Mouse (Mus musculus): ENCODE data around the gene Odf2. TPM values are rescaled to one million over a fixed set of nuclear protein-coding genes. Genes with fewer than 3 reads are reported as not detected.

Odf2 gene
- 10 to 100 TPM; 35.4 to 36.0 TPM for total RNA-seq (2021)
- long read RNA-seq, experiment 1, transcript Odf2-204 (21 exons, 3,826 nt): major isoform, 14 of 30 reads
- long read RNA-seq, experiment 1, partial matches to known transcripts: 6 of 30 reads
- long read RNA-seq, experiment 1, other reads (novel, unspliced or antisense): 8 of 30 reads
- long read RNA-seq, experiment 2, partial matches to known transcripts: 3 of 13 reads
- long read RNA-seq, experiment 2, other reads (novel, unspliced or antisense): 7 of 13 reads

DNA sequence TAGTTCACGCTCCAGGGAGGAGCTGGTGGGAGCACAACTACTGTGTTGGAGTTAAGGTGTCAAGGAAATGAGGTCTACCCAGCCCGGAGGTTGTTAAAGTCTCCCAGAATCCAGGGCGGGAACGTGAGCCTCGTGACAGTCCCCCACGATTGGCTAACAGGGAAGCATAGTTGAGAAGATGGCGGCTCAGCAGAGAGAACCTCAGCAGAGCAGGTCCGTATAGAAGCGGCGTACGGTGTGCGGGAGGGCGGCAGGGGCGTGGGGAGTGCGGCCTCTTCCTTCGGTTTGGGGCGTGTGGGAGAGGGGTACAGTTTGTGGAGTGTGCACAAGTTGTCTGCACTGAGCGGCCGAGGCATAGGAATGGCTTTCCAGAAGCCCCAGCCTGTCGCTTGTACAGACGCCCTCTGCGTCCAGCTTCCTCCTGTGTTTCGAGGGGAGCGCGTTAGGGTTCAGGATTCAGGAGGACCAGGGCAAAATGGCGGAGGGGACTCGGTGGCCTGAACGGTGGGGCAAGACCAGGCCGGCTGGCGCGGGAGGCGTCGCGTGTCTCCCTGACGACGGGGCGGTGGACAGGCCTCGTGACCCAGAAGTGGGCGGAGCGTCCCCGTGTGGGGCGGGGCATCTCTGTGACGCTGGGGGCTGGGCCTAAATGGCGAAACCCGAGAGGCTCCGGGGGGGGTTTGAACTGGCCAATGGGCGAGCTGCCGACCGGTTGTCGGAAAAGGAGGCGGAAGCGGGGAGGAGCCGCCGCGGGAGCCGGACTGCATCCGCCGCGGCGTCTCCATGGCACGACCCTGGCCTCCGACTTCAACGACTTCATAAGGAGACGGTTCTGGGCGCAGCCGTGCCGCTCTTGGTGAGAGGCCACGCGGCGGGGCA lies at the start of gene Odf2:
TSS of gene Odf2 (plus strand) at position 156 of the 879 bp plus-strand sequence.
- DNase-seq: peak; percentile 100

DNA sequence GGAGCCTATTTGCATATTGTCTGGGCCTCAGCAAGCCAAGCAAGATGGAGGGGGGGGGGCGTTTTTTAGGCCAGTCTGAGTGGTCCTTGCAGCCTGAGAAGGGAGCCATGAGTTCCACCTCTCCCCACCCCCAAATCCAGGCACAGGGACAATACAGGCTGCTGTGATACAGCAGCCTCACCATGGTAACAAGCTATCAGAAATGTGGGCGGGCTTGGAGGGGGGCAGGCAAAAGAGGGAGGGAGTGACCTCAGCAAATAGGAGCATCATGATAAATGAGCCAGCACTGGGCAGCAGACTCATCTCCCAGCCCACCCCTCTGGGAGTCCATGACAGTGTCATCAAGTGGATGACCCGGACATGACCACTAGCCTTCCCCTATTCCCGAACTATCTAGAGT lies 49.6 kb upstream of the Odf2 start:
- DNase-seq: no peak

DNA sequence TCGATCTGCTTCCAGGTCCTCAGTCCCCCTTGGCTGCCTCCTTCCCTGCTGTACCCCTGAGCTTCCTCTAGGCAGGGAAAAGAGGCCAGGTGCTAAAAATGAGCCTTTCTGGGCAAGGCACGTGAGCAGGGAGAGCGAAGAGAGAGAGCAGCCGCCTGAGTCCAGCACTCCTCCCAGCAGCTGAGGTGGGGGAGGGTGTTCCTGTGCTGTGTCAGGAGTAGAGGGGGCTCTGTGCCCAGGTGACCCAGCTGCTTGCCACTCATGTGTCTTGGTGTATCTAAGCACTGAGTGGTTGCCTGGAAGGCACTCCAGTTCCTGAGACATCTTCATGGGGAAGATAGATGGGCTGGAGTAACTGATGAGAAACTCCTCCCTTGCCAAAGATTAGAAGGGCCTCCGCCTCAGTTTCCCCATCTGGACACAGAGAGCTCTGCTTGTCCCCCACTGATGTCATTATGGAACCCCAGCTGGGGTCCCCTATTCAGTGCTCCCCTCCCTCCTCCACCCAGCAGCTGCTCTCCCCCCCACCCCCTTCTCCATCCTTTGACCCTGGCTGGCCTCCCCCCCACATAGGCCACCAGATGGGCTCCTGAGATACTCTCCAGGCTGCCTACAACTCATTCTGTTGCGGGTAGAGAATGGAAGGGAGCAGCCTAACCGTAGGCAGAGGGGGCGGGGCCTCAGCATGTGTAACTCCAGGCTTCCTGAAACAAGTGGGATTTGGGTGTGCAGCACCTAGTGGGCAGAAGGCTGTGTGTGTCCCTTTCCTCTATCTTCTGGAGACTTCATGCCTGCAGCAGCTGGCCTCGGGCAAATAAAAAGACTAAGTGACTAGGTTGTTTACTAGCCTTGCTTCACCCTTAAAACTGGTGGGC lies 45.6 kb upstream of the Odf2 start:
- no peak for DNase-seq

DNA sequence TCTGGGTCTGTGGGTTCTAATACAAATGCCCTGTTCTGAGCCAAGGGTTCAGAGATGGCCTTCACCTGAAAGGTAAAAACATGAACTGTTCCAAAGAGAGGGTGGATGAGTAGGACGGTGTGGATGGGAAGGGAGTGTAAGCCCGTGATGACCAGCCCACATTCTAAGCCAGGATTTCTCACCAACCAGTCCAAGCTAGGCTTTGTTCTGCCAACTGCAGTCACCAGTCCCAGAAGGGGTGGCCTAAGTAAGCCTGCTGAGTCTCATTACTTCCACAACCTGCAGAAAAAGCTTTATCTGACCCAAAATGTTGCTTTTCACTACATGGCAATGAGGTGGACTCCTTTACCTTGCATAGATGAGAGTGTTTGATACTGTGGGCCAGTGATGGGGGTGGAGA lies 44.9 kb upstream of the Odf2 start:
- DNase-seq: no peak

DNA sequence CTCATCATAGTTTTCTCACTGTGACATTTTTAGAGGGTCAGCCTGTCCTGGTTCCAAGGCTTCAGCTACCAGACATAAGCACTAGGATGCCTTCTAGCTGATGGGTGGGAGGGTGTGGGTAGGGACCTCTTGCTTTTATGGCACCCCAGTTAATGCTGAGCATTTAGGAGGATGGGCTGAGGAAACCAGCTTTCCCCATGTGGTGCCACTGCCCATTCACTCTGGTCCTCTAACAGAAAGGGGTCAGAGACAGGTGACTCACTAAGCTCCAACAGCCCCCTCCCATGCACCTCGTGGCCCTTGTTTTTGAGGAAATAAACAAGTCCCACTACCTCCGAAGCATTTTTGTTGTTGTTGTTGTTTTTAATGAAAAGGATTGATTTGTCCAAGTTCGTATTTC lies 44.4 kb upstream of the Odf2 start:
- no peak for DNase-seq

DNA sequence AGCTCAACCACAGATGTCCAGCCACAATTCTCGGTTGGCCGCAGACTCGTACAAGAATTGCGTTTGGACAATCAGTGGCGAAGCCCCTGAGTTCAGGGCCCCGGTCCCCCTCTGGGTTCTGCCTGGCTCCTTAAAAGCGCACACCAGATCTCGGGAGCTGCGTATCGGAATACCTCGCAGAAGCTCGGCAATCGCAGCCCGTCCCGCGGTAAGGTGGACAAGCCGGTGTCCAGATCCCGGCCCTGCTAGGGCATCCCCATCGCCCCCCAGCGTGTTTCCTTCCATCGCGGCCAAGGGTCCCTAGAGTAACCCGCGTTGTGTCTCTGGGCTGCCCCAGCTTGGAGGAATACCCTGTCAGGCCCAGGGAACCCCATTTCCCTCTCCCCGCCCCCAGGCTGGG lies 43.4 kb upstream of the Odf2 start:
- no peak for DNase-seq

DNA sequence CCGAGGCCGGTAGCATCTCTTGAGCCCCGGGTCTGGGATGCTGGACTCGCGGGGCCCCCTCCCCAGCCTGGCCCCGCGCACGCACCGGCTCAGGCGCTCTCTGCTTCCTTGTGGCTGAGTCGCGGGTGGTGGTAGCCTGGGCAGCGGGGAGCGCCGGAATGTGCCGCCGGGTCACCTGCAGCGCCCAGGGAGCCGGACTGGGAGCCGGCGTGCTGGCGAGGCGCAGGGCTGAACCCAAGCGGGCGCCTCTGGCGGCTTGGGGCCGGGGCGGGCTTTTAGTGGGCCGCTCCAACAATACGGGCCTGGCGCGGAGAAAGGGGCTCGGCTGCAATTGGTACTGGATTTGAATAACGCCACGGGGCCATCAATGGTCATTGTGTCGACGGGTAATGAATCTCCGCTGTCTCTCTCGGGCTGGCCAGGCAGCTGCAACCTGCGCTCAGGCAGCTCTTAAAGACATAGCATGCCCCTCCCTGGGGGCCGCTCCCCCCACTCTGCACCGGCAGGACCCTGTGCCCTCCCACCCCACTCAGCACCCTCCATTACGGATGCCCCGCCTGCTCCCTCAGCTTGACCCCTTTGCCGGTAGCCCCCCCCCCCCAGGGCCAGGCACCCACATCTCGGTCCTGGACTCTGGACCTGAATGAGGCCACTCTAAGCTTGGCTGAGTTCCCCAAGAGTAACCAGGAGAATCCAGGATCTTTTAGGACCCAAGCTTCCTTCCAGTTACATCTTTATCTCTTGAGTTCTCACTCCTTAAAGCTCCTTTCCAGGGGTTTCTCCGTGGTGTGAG lies 42.8 kb upstream of the Odf2 start:
- no peak for DNase-seq

DNA sequence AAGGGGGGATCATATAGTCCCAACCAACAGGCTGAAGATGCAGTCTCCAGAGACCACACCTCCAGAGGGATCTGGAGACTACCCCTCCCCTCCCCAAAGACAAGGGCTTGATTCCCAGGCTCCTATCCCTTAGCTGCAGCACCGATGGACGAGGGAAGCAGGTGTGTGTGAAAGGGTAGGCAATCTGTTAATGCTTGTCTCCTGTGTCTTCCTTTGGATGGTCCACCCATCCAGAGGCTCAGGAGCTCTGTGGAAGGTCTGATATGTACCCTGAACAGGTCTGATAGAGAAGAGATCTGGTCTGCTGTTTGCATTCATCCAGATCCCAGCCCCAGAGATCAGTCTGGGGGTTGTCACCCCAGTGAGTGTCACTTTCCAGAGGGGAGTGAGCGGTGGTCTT lies 42.1 kb upstream of the Odf2 start:
- DNase-seq: no peak

DNA sequence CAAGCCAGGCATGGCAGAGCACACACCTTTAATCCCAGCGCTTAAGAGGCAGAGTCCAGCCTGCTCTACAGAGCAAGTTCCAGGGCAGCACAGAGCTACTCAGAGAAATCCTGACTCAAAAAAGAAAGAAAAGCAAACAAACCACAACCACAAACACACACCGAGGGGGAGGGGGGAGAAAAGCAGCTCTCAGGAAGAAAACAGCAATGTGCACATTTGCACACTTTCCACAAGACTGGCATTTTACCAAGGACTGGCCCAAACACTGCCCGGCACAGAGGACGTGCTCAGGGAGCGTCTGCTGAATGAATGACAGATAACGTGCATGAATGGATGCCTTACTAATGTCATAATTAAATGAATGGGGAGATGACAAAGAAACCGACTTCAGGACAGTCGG lies 40.0 kb upstream of the Odf2 start:
- DNase-seq: no peak

DNA sequence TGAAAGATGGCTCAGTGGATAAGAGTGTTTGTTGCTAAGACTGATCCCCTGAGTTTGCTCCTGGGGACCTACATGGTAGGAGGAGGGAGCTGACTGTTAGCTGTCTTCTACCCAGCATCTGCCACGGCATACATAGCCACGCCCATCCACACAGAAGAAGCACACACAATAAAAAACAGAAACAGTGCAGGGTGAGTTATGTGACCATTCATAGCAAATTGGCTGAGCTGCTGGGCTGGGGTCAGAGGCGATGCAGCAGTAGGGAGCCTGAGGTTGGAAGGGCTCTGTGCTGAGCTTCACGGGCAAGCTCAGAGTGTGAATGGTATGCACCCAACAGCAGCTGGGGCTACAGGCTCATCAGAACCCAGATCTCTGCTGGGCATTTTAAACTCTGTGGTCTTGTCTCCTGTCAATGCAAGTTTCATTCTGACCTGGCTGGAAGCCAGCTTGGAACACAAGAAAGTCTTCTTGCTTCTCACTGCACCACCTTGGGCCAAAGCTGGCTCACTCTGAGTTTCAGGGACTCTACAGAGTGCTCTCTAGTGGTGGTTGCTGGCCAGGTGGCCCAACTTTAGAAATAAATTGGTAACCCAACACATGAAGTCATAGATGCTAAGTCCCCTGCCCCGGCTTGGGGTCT lies 39.1 kb upstream of the Odf2 start:
- DNase-seq: no peak

DNA sequence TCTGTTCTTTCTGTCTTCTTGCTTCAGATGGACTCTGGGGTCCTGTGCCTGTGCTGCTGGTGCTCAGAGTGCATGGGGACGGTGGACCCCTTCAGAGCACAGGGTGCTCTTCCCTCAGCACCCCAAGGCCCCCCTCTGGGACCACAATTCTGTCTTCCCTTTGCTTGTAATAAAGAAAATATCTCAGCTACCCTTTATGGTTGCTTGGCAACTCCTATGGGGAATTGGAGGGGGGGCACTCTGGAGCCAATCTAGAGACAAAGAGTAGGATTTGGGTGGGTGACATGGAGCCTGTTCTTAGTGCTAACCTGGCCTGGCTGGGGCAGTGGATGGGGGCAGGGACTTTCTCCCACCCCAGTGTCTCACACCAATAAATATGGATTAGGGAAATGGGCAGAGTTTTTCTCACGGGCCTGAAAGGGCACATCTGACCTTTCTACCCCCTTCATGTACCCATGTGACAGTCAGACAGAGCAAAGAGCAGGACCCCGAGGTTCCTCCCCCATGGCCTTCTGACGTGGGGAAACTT lies 36.0 kb upstream of the Odf2 start:
- no peak for DNase-seq

DNA sequence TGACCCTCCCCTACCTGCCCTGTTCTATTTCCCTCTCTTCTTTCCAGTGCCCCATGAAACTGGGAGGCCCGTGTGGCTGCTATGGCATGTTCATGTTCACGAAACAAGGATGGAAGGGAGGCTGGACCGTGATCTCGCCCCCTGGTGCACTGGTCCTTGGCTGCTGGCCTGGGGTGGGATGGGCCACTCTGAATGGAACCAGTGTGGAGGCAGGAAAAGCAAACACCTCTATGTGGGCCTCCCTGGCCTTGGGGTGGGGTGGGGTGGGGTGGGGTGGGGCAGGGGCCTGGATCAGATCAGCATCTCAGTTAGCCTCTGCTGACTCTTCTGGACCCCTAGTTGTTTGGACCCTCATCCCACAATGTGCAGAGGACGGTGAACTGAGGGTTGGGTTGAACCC lies 35.3 kb upstream of the Odf2 start:
- DNase-seq: no peak

DNA sequence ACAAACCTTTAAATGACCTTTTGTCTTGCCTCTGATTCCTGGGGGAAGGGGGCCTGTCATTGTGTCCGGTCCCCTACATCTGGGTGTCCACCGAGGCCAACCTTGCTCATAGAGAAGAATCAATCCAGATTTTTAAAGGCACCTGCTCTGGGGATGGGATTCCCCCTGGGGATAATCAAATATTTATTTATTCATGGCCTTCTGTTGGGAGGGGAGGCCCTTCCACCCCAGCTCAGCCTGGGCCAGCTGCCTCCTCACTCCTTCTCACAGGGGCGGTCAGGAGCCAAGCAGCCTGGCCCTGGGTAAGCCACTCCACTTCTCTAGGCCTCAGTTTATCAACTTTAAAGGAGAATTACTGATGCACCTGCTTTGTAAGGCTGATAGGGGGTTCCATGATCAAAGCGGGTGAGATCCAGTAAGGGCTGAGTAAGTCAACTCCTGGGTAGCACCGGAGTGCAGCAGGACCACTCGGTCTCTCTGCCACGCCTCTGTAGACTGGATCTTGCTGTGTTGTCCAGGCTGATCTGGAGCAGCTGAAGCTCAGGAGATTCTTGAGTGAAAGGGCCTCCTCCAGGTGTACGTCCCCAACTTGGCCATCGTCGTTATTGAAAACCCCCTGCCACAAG lies 33.3 kb upstream of the Odf2 start:
- no peak for DNase-seq

DNA sequence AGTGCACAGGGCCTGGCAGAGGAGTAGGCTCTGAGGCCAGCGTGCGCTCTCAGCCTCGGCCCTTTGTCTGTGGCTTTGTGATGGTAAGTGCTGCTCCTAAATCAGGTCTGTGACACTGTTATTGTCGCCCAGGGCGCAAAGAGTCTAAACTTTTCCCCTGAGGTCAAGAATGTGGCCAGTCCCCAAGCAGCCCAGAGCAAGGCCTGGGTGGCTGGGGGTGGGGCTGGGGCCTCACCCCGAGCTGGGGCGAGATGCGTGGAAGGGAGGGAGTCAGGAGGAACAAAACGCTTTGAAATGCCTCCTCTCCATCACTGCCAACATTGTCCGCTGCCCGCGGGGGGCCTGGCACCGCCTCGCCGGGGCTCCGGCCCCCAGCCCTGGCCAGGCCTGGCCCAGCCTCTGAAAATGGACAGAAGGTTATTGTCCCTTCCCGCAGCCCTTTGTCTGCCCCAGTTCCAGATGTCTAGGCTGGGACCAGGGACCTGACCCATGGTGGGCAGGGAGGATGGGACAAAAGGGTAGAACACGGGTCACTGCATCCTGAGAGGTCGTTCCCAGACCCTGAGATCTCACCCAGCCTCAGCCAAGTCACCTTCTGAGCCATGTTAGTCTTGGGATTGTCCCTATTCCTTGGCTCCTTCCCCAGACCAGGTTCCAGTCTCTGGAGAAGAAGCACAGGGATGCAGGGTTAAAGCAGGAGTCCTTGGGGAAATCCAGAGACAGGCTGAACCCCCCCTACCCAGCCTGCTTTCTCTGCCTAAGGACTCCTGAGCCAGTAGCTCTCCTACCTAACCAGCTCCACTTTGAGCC lies 32.4 kb upstream of the Odf2 start:
- DNase-seq: no peak

DNA sequence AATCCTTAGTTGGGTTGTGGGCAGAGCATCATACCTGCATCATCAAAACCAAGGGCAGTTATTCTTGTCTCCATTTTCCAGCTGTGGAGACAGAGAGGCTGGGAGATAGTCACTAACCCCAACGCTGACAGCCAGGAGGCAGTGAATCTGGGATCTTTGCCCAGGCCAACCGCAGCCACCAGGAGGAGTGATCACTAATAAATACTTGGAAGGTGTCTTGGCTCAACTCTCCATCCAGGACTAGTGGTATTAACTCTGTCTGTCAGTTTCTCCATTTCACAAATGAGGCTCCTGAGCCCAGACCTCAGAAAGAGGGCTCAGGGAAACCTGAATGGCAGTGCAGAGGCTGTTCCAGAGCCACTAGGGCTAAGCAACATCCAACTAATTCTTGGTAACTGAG lies 31.7 kb upstream of the Odf2 start:
- peak in 1 of 2 experiments; percentile 20 for DNase-seq

DNA sequence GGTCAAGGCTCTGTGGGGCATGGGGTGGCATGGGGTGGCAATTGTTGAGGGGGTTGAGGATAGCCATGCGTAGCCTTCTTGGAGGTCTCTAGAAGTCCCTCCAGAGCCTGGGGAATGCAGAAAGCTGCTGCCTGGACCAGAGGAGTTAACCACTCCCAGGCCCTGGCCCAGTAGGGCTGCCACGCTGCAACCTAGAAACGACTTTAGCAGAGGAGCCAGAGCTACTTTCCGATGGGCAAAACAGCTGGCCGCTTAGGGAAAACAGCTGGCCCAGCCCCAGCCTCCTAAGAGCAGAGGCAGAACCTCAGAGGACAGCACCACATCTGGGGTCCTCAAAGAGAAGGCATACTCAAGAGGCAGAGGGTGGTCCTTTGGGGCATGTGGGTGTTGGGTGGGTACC lies 31.1 kb upstream of the Odf2 start:
- DNase-seq: no peak

DNA sequence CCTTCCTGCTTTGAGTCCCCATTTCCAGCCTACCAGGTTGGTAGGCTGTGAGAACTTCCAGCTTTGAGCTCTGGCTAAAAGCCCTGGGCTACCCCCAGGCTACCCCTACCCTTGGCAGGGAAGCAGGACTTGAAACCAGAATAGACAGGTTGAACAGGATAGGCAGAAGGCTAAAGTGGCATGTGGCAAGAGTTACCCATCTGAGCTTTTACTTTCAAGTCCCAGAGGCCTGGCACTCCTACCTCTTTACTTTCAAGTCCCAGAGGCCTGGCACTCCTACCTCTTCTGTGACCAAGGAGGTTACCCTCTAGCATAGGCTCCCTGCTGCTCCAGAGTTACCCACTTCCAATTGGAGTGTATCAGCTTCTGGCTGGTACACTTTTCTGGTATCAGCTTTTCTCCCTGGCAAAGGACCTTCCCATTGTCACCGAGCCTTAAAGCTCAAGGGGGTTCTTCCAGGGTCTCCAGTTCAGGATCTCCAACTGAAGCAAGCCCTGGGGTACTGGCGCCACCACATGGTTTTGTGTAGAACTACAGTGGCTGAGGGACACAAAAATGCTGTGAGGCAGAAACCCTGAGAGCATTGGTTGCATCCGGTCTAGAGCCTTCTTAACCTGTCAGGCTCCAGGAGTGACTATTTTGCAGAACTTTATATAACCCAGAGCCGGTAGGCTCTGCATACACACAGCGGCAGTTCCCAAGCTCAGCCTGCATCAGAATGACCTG lies 30.1 kb upstream of the Odf2 start:
- DNase-seq: peak; percentile 34 to 44

DNA sequence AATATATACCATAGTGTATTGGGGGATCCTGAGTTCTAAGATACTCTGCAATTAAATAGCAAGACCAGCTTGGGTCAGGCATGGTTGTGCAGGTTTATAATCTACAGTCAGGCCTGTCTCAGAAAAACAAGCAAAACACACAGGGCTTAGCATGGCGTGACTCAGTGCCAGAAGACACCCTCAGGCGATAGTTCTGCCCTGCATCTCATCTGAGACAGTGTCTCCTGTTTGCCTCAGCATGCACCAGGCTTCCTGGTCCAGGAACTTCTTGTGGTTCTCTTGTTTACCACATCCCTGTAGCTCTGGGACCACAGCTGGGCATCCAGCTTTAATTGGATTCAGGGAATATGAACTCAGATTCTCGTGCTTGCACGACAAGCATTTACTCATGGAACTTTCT lies 23.9 kb upstream of the Odf2 start:
- DNase-seq: no peak
